Mouse (Mus musculus) layer of hippocampus, adult 11-12 months (tissue): ENCODE data around the gene Uggt2.
"Not testable (repeated sequence)": the region's sequence is repeated elsewhere in the genome, so short reads cannot be mapped to it uniquely, and the experiment has no call there.

ENCODE experiments used
- DNase-seq: peaks from one replicate; pipeline ENCODE4 v3.0.0; 2022; ENCODE audit warnings: low spot score

Gene Uggt2

GRCm38 (mm10) chr14:119027675-119028253, 71.5 kb downstream of the Uggt2 start:
- DNase-seq = no peak

GRCm38 (mm10) chr14:119027130-119027529, 72.1 kb downstream of the Uggt2 start:
- peak; percentile 72 for DNase-seq

- DNase-seq = no peak
Measured at GRCm38 (mm10) chr14:119025889-119026288, 73.3 kb downstream of the Uggt2 start.

- no peak for DNase-seq
Measured at GRCm38 (mm10) chr14:119013549-119013948, 85.7 kb downstream of the Uggt2 start.

- peak; percentile 78 for DNase-seq
Measured at GRCm38 (mm10) chr14:119012607-119013431, 86.4 kb downstream of the Uggt2 start.

- DNase-seq = no peak
Measured at GRCm38 (mm10) chr14:119009531-119009930, 89.7 kb downstream of the Uggt2 start.

- no peak for DNase-seq
Measured at GRCm38 (mm10) chr14:119008031-119008590, 91.1 kb downstream of the Uggt2 start.

GRCm38 (mm10) chr14:119007103-119007951, 91.9 kb downstream of the Uggt2 start:
- peak; percentile 99 for DNase-seq

- DNase-seq = no peak
Measured at GRCm38 (mm10) chr14:119006441-119007102, 92.7 kb downstream of the Uggt2 start.

GRCm38 (mm10) chr14:119005834-119006233, 93.4 kb downstream of the Uggt2 start:
- DNase-seq = no peak

- DNase-seq = no peak
Measured at GRCm38 (mm10) chr14:119003320-119003719, 95.9 kb downstream of the Uggt2 start.

- no peak for DNase-seq
Measured at GRCm38 (mm10) chr14:118995226-118995925, 103.9 kb downstream of the Uggt2 start.

- DNase-seq = no peak
Measured at GRCm38 (mm10) chr14:118987523-118988496, 111.4 kb downstream of the Uggt2 start.

GRCm38 (mm10) chr14:118986653-118987522, 112.3 kb downstream of the Uggt2 start:
- DNase-seq = peak; percentile 76

GRCm38 (mm10) chr14:118984161-118984560, 115.1 kb downstream of the Uggt2 start:
- DNase-seq = no peak

GRCm38 (mm10) chr14:118983396-118983795, 115.8 kb downstream of the Uggt2 start:
- DNase-seq = no peak

- not testable (repeated sequence) for DNase-seq
Measured at GRCm38 (mm10) chr14:118982429-118983045, 116.7 kb downstream of the Uggt2 start.

- not testable (repeated sequence) for DNase-seq
Measured at GRCm38 (mm10) chr14:118981711-118982428, 117.4 kb downstream of the Uggt2 start.
